Mouse (Mus musculus): ENCODE measurements at regions not wholly inside any gene's neighbourhood (a gene's known extent, or its start where the extent isn't known, plus 50 kb on each side); places are given as distances from the start of the nearest gene placed in this dataset.

- H3K27ac ChIP-seq: no peak overlapping the region
- DNase-seq (ENCODE audit: low spot score in 2 of 2): no peak
- TF ChIP-seq CTCF (conservative IDR thresholded peaks at IDR 0.05): no peak
- no peak overlapping the region for H3K4me3 ChIP-seq
Measured at GRCm38 (mm10) chr15:61380666-61381065, 457.9 kb upstream of the A1bg start.

GRCm38 (mm10) chr15:61366276-61366675 lies 443.5 kb upstream of the A1bg start:
- DNase-seq (ENCODE audit: low spot score in 2 of 2): no peak
- TF ChIP-seq CTCF (conservative IDR thresholded peaks at IDR 0.05): no peak
- H3K4me3 ChIP-seq: no peak overlapping the region
- no peak overlapping the region for H3K27ac ChIP-seq

GRCm38 (mm10) chr15:61365511-61365910 lies 442.7 kb upstream of the A1bg start:
- no peak overlapping the region for H3K4me3 ChIP-seq
- no peak overlapping the region for H3K27ac ChIP-seq
- no peak for TF ChIP-seq CTCF (conservative IDR thresholded peaks at IDR 0.05)
- no peak for DNase-seq (ENCODE audit: low spot score in 2 of 2)

GRCm38 (mm10) chr15:61364461-61364860 lies 441.6 kb upstream of the A1bg start:
- Histone ChIP-seq H3K27ac (no peak overlapping the region), H3K4me3 (no peak overlapping the region)
- no peak for TF ChIP-seq CTCF (conservative IDR thresholded peaks at IDR 0.05)
- no peak for DNase-seq (ENCODE audit: low spot score in 2 of 2)

- H3K4me3 ChIP-seq: no peak overlapping the region
- no peak for DNase-seq (ENCODE audit: low spot score in 2 of 2)
- TF ChIP-seq CTCF (conservative IDR thresholded peaks at IDR 0.05): no peak
- H3K27ac ChIP-seq: no peak overlapping the region
Measured at GRCm38 (mm10) chr15:61361254-61361653, 438.4 kb upstream of the A1bg start.

- Histone ChIP-seq H3K4me3 (no peak overlapping the region), H3K27ac (no peak overlapping the region)
- no peak for DNase-seq (ENCODE audit: low spot score in 2 of 2)
- TF ChIP-seq CTCF (conservative IDR thresholded peaks at IDR 0.05): no peak
Measured at GRCm38 (mm10) chr15:61355344-61355743, 432.5 kb upstream of the A1bg start.

- no peak for TF ChIP-seq CTCF (conservative IDR thresholded peaks at IDR 0.05)
- DNase-seq (ENCODE audit: low spot score in 2 of 2): no peak
- Histone ChIP-seq H3K27ac (no peak overlapping the region), H3K4me3 (no peak overlapping the region)
Measured at GRCm38 (mm10) chr15:61351729-61352342, 429.0 kb upstream of the A1bg start.

GRCm38 (mm10) chr15:61345101-61345500 lies 422.3 kb upstream of the A1bg start:
- no peak overlapping the region for H3K4me3 ChIP-seq
- H3K27ac ChIP-seq: no peak overlapping the region
- no peak for TF ChIP-seq CTCF (conservative IDR thresholded peaks at IDR 0.05)
- DNase-seq (ENCODE audit: low spot score in 2 of 2): no peak

- TF ChIP-seq CTCF (conservative IDR thresholded peaks at IDR 0.05): no peak
- H3K27ac ChIP-seq: no peak overlapping the region
- H3K4me3 ChIP-seq: no peak overlapping the region
- DNase-seq (ENCODE audit: low spot score in 2 of 2): no peak
Measured at GRCm38 (mm10) chr15:61342618-61343017, 419.8 kb upstream of the A1bg start.

- no peak for DNase-seq (ENCODE audit: low spot score in 2 of 2)
- Histone ChIP-seq H3K27ac (no peak overlapping the region), H3K4me3 (no peak overlapping the region)
- no peak for TF ChIP-seq CTCF (conservative IDR thresholded peaks at IDR 0.05)
Measured at GRCm38 (mm10) chr15:61327925-61328324, 405.1 kb upstream of the A1bg start.

- Histone ChIP-seq H3K4me3 (no peak overlapping the region), H3K27ac (no peak overlapping the region)
- TF ChIP-seq CTCF (conservative IDR thresholded peaks at IDR 0.05): no peak
- no peak for DNase-seq (ENCODE audit: low spot score in 2 of 2)
Measured at GRCm38 (mm10) chr15:61322243-61322642, 399.4 kb upstream of the A1bg start.

GRCm38 (mm10) chr15:61309452-61310165 lies 386.8 kb upstream of the A1bg start:
- no peak for DNase-seq (ENCODE audit: low spot score in 2 of 2)
- TF ChIP-seq CTCF (conservative IDR thresholded peaks at IDR 0.05): no peak
- Histone ChIP-seq H3K4me3 (no peak overlapping the region), H3K27ac (no peak overlapping the region)

- no peak overlapping the region for H3K4me3 ChIP-seq
- DNase-seq (ENCODE audit: low spot score in 2 of 2): no peak
- no peak for TF ChIP-seq CTCF (conservative IDR thresholded peaks at IDR 0.05)
- no peak overlapping the region for H3K27ac ChIP-seq
Measured at GRCm38 (mm10) chr15:61308936-61309335, 386.1 kb upstream of the A1bg start.

GRCm38 (mm10) chr15:61304546-61304945 lies 381.7 kb upstream of the A1bg start:
- Histone ChIP-seq H3K27ac (no peak overlapping the region), H3K4me3 (no peak overlapping the region)
- DNase-seq (ENCODE audit: low spot score in 2 of 2): no peak
- TF ChIP-seq CTCF (conservative IDR thresholded peaks at IDR 0.05): no peak
